Mouse (Mus musculus): Measurements from ENCODE around the gene Rims1.

The Rims1 gene

GRCm38 (mm10) chr1:22805726-22806625 lies at the start of gene Rims1:
Gene Rims1 (minus strand): TSS chr1:22805994.
- no peak for DNase-seq (ENCODE audit: extremely low spot score, low read depth, low spot score)

GRCm38 (mm10) chr1:22806626-22807096 lies 867 bp upstream of the Rims1 start:
- no peak for DNase-seq (ENCODE audit: extremely low spot score, low read depth, low spot score)

- DNase-seq (ENCODE audit: extremely low spot score, low read depth, low spot score) = no peak
Measured at GRCm38 (mm10) chr1:22805025-22805725, 619 bp downstream of the Rims1 start.

- DNase-seq (ENCODE audit: extremely low spot score, low read depth, low spot score) = no peak
Measured at GRCm38 (mm10) chr1:22804148-22804885, 1.5 kb downstream of the Rims1 start.

- no peak for DNase-seq (ENCODE audit: extremely low spot score, low read depth, low spot score)
Measured at GRCm38 (mm10) chr1:22803471-22803870, 2.3 kb downstream of the Rims1 start.

GRCm38 (mm10) chr1:22800276-22800675 lies 5.5 kb downstream of the Rims1 start:
- no peak for DNase-seq (ENCODE audit: extremely low spot score, low read depth, low spot score)

GRCm38 (mm10) chr1:22797091-22797490 lies 8.7 kb downstream of the Rims1 start:
- DNase-seq (ENCODE audit: extremely low spot score, low read depth, low spot score) = no peak

GRCm38 (mm10) chr1:22789391-22789909 lies 16.3 kb downstream of the Rims1 start:
- DNase-seq (ENCODE audit: extremely low spot score, low read depth, low spot score) = no peak

GRCm38 (mm10) chr1:22787616-22788015 lies 18.2 kb downstream of the Rims1 start:
- DNase-seq (ENCODE audit: extremely low spot score, low read depth, low spot score) = no peak

- DNase-seq (ENCODE audit: extremely low spot score, low read depth, low spot score) = no peak
Measured at GRCm38 (mm10) chr1:22770530-22771254, 35.1 kb downstream of the Rims1 start.

GRCm38 (mm10) chr1:22763376-22763775 lies 42.4 kb downstream of the Rims1 start:
- DNase-seq (ENCODE audit: extremely low spot score, low read depth, low spot score) = no peak

GRCm38 (mm10) chr1:22762780-22763179 lies 43.0 kb downstream of the Rims1 start:
- DNase-seq (ENCODE audit: extremely low spot score, low read depth, low spot score) = no peak

- no peak for DNase-seq (ENCODE audit: extremely low spot score, low read depth, low spot score)
Measured at GRCm38 (mm10) chr1:22750536-22750935, 55.3 kb downstream of the Rims1 start.

GRCm38 (mm10) chr1:22744655-22745054 lies 61.1 kb downstream of the Rims1 start:
- DNase-seq (ENCODE audit: extremely low spot score, low read depth, low spot score) = no peak

GRCm38 (mm10) chr1:22737491-22737890 lies 68.3 kb downstream of the Rims1 start:
- no peak for DNase-seq (ENCODE audit: extremely low spot score, low read depth, low spot score)

GRCm38 (mm10) chr1:22734429-22734828 lies 71.4 kb downstream of the Rims1 start:
- DNase-seq (ENCODE audit: extremely low spot score, low read depth, low spot score) = no peak

GRCm38 (mm10) chr1:22733281-22733680 lies 72.5 kb downstream of the Rims1 start:
- DNase-seq (ENCODE audit: extremely low spot score, low read depth, low spot score) = no peak

GRCm38 (mm10) chr1:22728207-22728606 lies 77.6 kb downstream of the Rims1 start:
- DNase-seq (ENCODE audit: extremely low spot score, low read depth, low spot score) = no peak

- no peak for DNase-seq (ENCODE audit: extremely low spot score, low read depth, low spot score)
Measured at GRCm38 (mm10) chr1:22721706-22722105, 84.1 kb downstream of the Rims1 start.

- DNase-seq (ENCODE audit: extremely low spot score, low read depth, low spot score) = no peak
Measured at GRCm38 (mm10) chr1:22720714-22721113, 85.1 kb downstream of the Rims1 start.
